Mouse (Mus musculus): ENCODE data around the gene Selenot. TPM values are rescaled to one million over a fixed set of nuclear protein-coding genes. Genes with fewer than 3 reads are reported as not detected.

Gene Selenot
- polyA plus RNA-seq, 1 experiment from 2014 or later, result 21.8 TPM

DNA sequence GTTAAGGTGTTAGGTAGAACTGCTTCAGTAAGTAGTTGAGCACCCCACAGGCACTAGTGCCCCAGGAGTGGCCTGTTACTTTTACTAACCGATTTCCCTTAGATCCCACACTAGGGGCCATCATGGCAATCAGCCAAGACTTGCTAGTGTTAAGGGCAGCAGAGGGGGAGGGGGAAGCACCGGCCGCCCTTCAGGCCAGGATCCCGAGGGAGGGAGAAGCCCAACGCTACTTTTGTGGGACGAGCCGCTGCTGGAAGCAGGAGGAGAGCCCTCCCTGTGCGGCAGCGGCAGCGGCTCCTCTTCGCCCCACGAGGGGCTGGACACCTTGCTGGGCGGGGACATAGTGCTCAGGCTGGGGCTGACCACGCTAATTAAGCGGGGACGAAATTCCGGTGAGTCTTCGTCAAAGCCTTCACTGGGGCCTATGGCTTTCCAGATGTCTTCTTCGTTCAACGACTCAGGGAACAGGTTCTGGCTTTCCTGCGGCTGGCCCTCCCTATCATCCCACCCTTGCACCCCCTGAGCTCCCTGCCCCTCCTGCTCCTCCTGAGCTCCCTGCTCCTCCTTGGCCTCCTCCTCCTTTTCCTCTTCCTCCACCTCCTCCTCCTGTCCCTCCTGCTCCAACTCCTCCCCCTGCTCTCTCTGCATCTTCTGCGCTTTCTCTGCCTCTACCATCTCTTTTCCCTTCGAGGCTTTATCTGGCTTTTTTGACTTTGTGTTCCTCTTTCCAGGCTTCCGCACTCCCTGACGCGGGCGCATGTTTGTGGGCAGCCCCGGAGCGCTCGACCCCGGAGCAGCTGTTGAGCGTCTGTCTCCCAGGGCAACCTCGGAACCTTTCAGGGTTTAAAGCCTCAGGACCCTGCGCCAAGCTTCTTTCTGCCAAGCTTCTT lies 60.2 kb downstream of the Selenot start, which contains the start of gene Erich6:
Gene Erich6, minus strand, starts transcription at position 802 of the 890 bp plus-strand sequence.
- H3K4me2 ChIP-seq, result peak within 1 kb of the TSS; percentile 81
- under 1% methylated on average over 34 of the region's 34 CpGs for WGBS
- H3K4me1 ChIP-seq (ENCODE audit: insufficient read depth), result no peaks in the 10 kb centered on the region
- no peak within 1 kb of the TSS for H3K27ac ChIP-seq (ENCODE audit: low read depth)
- H3K36me3 ChIP-seq (ENCODE audit: insufficient read depth), result no peaks in the 10 kb centered on the region
- no peaks in the 10 kb centered on the region for H3K9me3 ChIP-seq (ENCODE audit: low read depth, low read length)
- TF ChIP-seq CTCF (IDR thresholded peaks at IDR 0.05; ENCODE audit: low read depth), result no peak
- DNase-seq (peak; percentile 67), ATAC-seq (ENCODE audit: insufficient read depth) (peak; percentile 88)
- H3K27me3 ChIP-seq (ENCODE audit: insufficient read depth, low read length), result no peaks in the 10 kb centered on the region
- peak within 1 kb of the TSS; percentile 36 for H3K9ac ChIP-seq
- peak within 1 kb of the TSS; percentile 43 for H3K4me3 ChIP-seq (ENCODE audit: low read depth, low read length)

Other genes starting within 250 kb of the Selenot start
- 13.7 and 17.6 TPM in 2 replicates for gene Tsc22d2, start 161.9 kb upstream of the Selenot start, polyA plus RNA-seq (2014; fragmentation: Nextera tagmentation; extraction: Ambion mirVana)
- gene Eif2a, start 50.8 kb upstream of the Selenot start, polyA plus RNA-seq (2014; fragmentation: Nextera tagmentation; extraction: Ambion mirVana), result 61.4 and 62.1 TPM in 2 replicates
- 131 and 147 TPM in 2 replicates for gene Serp1, start 50.7 kb upstream of the Selenot start, polyA plus RNA-seq (2014; fragmentation: Nextera tagmentation; extraction: Ambion mirVana)
- gene Erich6, start 60.6 kb downstream of the Selenot start, polyA plus RNA-seq (2014; fragmentation: Nextera tagmentation; extraction: Ambion mirVana), result not detected in 2 replicates
- gene Siah2, start 115.8 kb downstream of the Selenot start, polyA plus RNA-seq (2014; fragmentation: Nextera tagmentation; extraction: Ambion mirVana), result 6.8 and 7.4 TPM in 2 replicates
- not detected in 2 replicates for gene Mindy4b-ps, start 245.7 kb downstream of the Selenot start, polyA plus RNA-seq (2014; fragmentation: Nextera tagmentation; extraction: Ambion mirVana)